Mouse (Mus musculus) neural tube, embryonic 15.5 days (tissue): ENCODE measurements around the gene Lrrc28. TPM values are rescaled to one million over a fixed set of nuclear protein-coding genes. Genes with fewer than 3 reads are reported as not detected.

Experiments used
- ATAC-seq: fragments of 200-750 bp; cut with Nextera tagmentation; 2 replicates; pipeline ENCODE4 v1.8.0; 2017; ENCODE audit warnings: mild to moderate bottlenecking, moderate TSS enrichment, moderate library complexity; ENCODE audit not compliant: low FRiP score
- H3K27ac ChIP-seq: fragments of 300-500 bp; sonication (generic); replicated peaks from 2 replicates; pipeline ENCODE4 v1.5.1; 2015; ENCODE audit warnings: mild to moderate bottlenecking, inconsistent platforms
- H3K27me3 ChIP-seq: fragments of 300-500 bp; sonication (generic); replicated peaks from 2 replicates; pipeline ENCODE4 v1.6.1; 2015; ENCODE audit warnings: inconsistent platforms
- H3K36me3 ChIP-seq: fragments of 300-500 bp; sonication (generic); 2 replicates; pipeline ENCODE4 v1.6.1; 2015; ENCODE audit warnings: inconsistent platforms
- H3K4me1 ChIP-seq: fragments of 300-500 bp; sonication (generic); 2 replicates; pipeline ENCODE4 v1.6.1; 2015; ENCODE audit warnings: inconsistent platforms
- H3K4me2 ChIP-seq: fragments of 300-500 bp; sonication (generic); 2 replicates; pipeline ENCODE4 v1.6.1; 2015; ENCODE audit warnings: inconsistent platforms, mild to moderate bottlenecking, moderate library complexity
- H3K4me3 ChIP-seq: fragments of 300-500 bp; sonication (generic); replicated peaks from 2 replicates; pipeline ENCODE4 v1.5.1; 2015; ENCODE audit warnings: mild to moderate bottlenecking, inconsistent platforms
- H3K9ac ChIP-seq: fragments of 300-500 bp; sonication (generic); replicated peaks from 2 replicates; pipeline ENCODE4 v1.6.1; 2015; ENCODE audit warnings: mild to moderate bottlenecking, inconsistent platforms
- H3K9me3 ChIP-seq: fragments of 300-500 bp; sonication (generic); replicated peaks from 2 replicates; pipeline ENCODE4 v1.6.1; 2016; ENCODE audit warnings: inconsistent platforms
- WGBS: fragments of 180-500 bp; shearing (Covaris S2); methylation state at CpG from one replicate; pipeline ENCODE4 v1.1.7; 2015; ENCODE audit warnings: mixed read lengths; 5-methylcytosine and 5-hydroxymethylcytosine counted together
- polyA plus RNA-seq: library from polyadenylated mRNA; unstranded; fragments of >200 nt; fragmentation: Nextera tagmentation; extraction: Ambion mirVana; gene quantifications from 2 replicates; pipeline ENCODE4 v1.2.1, GENCODE M21; 2015

Lrrc28 gene
- polyA plus RNA-seq, 1 experiment from 2014 or later: 24.0 TPM

DNA sequence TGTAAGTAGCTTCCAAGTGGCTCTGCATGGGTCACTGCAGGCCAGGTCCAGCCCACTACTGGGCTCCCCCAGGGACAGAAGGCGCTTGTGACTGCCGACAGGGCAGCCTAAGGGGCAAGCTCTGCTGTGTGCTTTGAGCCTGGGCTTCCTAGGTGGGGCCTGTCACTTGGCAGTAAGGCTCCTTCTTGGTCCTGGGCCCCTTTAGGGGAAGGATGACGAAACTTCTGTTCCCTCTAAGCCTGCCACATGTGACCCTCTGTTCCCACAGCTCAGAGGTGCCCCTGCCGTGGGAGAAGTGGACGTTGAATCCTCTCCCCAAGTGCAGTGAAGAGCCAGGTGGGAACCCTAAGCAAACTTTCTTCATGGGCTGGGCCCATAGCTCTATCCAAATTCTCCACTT is 165.9 kb downstream of the Lrrc28 start:
- peaks cover 24% of the 10 kb centered on the region for H3K4me1 ChIP-seq
- no peaks in the 10 kb centered on the region for H3K36me3 ChIP-seq
- H3K4me3 ChIP-seq: no peak overlapping the region
- no peaks in the 10 kb centered on the region for H3K27me3 ChIP-seq
- H3K9me3 ChIP-seq: no peaks in the 10 kb centered on the region
- no peak overlapping the region for H3K4me2 ChIP-seq
- 73% methylated on average over 5 of the region's 5 CpGs for WGBS
- ATAC-seq: 0 out of 2 replicates have a peak, but pooled peaks have one; percentile 37
- H3K27ac ChIP-seq: peak overlapping the region; percentile 56; the same call in 1 of the 2 replicates
- H3K9ac ChIP-seq: no peak overlapping the region

GRCm38 (mm10) chr7:67477996-67478395 is 167.1 kb downstream of the Lrrc28 start:
- ATAC-seq: peak; percentile 25; the same call in 1 of the 2 replicates
- H3K4me3 ChIP-seq: no peak overlapping the region
- H3K27me3 ChIP-seq: no peaks in the 10 kb centered on the region
- peaks cover 24% of the 10 kb centered on the region for H3K4me1 ChIP-seq
- no peak overlapping the region; the same call in 1 of the 2 replicates for H3K9ac ChIP-seq
- no peaks in the 10 kb centered on the region for H3K36me3 ChIP-seq
- H3K27ac ChIP-seq: 0 out of 2 replicates have a peak overlapping the region, but pooled peaks have one; percentile 48
- H3K4me2 ChIP-seq: peak overlapping the region; percentile 31; the same call in 1 of the 2 replicates
- no peaks in the 10 kb centered on the region for H3K9me3 ChIP-seq
- 20% methylated on average over 10 of the region's 10 CpGs for WGBS

DNA sequence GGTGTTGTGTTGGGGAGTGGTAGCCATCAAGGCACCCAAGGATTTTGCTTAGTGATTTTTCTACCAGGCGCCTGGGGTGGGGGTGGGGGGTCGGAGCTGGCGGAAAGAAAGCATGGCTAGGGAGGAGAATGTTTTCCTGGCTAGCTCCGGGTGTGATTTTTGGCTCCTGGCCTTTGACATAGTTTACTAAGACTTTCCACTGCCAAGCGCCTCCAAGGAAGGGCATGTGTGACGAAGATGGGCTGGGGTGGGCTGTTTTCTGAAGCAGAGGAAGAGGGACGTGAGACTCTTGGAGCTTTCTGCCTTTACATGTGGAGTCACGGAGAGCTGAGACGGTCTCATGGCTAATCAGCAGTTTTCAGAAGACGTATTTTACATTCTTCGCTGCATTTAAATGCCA is 173.8 kb downstream of the Lrrc28 start:
- no peak for ATAC-seq

GRCm38 (mm10) chr7:67468802-67469408 is 176.2 kb downstream of the Lrrc28 start:
- no peak for ATAC-seq
- no peak overlapping the region for H3K4me2 ChIP-seq
- no peak overlapping the region for H3K9ac ChIP-seq
- WGBS: 33% methylated on average over 7 of the region's 7 CpGs
- no peak overlapping the region for H3K4me3 ChIP-seq
- H3K4me1 ChIP-seq: peaks cover 12% of the 10 kb centered on the region
- no peaks in the 10 kb centered on the region for H3K36me3 ChIP-seq
- H3K27me3 ChIP-seq: no peaks in the 10 kb centered on the region
- H3K9me3 ChIP-seq: no peaks in the 10 kb centered on the region
- H3K27ac ChIP-seq: peak overlapping the region; percentile 33; the same call in 1 of the 2 replicates

More for the DNA sequence above, 173.8 kb downstream of the Lrrc28 start:
- WGBS: 85% methylated on average over 11 of the region's 11 CpGs
- Histone ChIP-seq H3K4me2 (no peak overlapping the region), H3K9me3 (no peaks in the 10 kb centered on the region), H3K4me3 (no peak overlapping the region), H3K4me1 (peaks cover 12% of the 10 kb centered on the region), H3K27me3 (no peaks in the 10 kb centered on the region), H3K27ac (no peak overlapping the region), H3K36me3 (no peaks in the 10 kb centered on the region), H3K9ac (no peak overlapping the region)

GRCm38 (mm10) chr7:67468180-67468579 is 176.9 kb downstream of the Lrrc28 start:
- Histone ChIP-seq H3K4me3 (no peak overlapping the region), H3K27ac (0 out of 2 replicates have a peak overlapping the region, but pooled peaks have one; percentile 6), H3K4me2 (no peak overlapping the region), H3K9me3 (no peaks in the 10 kb centered on the region), H3K36me3 (no peaks in the 10 kb centered on the region), H3K27me3 (no peaks in the 10 kb centered on the region), H3K4me1 (peaks cover 13% of the 10 kb centered on the region), H3K9ac (no peak overlapping the region)
- no peak for ATAC-seq
- 75% methylated on average over 3 of the region's 3 CpGs for WGBS

- Histone ChIP-seq H3K27me3 (no peaks in the 10 kb centered on the region), H3K4me3 (no peak overlapping the region), H3K9me3 (no peaks in the 10 kb centered on the region), H3K36me3 (no peaks in the 10 kb centered on the region), H3K9ac (no peak overlapping the region), H3K4me1 (peaks cover 27% of the 10 kb centered on the region), H3K27ac (no peak overlapping the region), H3K4me2 (no peak overlapping the region)
- ATAC-seq: no peak
- 91% methylated on average over 2 of the region's 2 CpGs for whole genome bisulfite sequencing
These were observed 178.7 kb downstream of the Lrrc28 start for GRCm38 (mm10) chr7:67466322-67466721.

DNA sequence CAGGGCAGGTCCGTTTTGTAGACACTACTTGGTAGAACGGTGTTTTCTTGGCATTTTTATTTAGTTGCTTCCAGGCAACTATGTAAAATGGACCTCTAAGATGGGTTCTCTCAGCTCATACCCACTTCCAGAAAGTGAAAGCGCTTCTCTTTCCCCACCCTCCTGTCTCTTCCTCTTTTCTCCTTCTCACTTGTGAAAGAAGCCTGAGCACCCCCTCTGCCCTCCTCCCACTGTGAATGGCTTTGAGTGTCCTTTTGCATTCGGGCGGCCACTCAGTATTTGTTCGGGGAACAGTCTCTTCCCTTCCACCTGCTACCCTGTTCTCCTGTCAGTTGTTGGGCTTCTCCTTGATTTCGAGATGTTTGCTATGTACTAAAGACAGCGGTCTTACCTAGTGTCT is 180.4 kb downstream of the Lrrc28 start:
- WGBS: 90% methylated on average over 8 of the region's 8 CpGs
- no peak for ATAC-seq
- Histone ChIP-seq H3K9ac (no peak overlapping the region), H3K4me2 (no peak overlapping the region), H3K4me3 (no peak overlapping the region), H3K27ac (no peak overlapping the region), H3K27me3 (no peaks in the 10 kb centered on the region), H3K4me1 (peaks cover 27% of the 10 kb centered on the region), H3K9me3 (no peaks in the 10 kb centered on the region), H3K36me3 (no peaks in the 10 kb centered on the region)

DNA sequence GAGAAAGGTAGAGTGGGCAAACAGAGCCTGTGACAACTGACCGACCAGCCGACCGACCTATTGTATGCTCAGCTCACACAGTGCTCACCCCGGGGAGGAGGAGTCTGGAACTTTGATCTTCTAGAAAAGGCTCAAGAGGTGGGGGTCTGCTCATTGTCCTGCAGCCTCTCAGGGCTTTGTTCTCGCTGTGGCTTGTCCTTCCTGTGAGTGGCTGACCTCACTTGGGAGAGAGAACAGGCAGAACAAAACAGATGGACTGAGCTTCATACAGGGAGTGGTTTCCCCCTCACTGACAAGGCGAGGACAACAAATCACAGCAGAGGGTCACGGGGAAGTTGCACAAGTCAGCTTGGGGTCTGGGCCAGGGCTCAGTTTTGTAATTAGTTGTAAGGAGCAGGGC is 181.5 kb downstream of the Lrrc28 start:
- peak; percentile 18; the same call in 1 of the 2 replicates for ATAC-seq
- no peaks in the 10 kb centered on the region for H3K27me3 ChIP-seq
- WGBS: 15% methylated on average over 7 of the region's 7 CpGs

More for the DNA sequence above, 181.5 kb downstream of the Lrrc28 start:
- H3K9me3 ChIP-seq: no peaks in the 10 kb centered on the region
- 0 out of 2 replicates have a peak overlapping the region, but pooled peaks have one; percentile 18 for H3K27ac ChIP-seq
- H3K4me1 ChIP-seq: peaks cover 20% of the 10 kb centered on the region
- H3K4me2 ChIP-seq: no peak overlapping the region
- H3K9ac ChIP-seq: no peak overlapping the region
- no peaks in the 10 kb centered on the region for H3K36me3 ChIP-seq
- H3K4me3 ChIP-seq: no peak overlapping the region

Other genes starting within 250 kb of the Lrrc28 start
- gene Ttc23, start 2.1 kb upstream of the Lrrc28 start, polyA plus RNA-seq: 6.1 and 11.1 TPM in 2 replicates
- 10.0 and 10.5 TPM in 2 replicates for gene Synm, start 114.5 kb upstream of the Lrrc28 start, polyA plus RNA-seq